Mouse (Mus musculus): ENCODE measurements around the gene Wasf1.

Wasf1 gene

GRCm38 (mm10) chr10:40895765-40896164 lies 12.5 kb downstream of the Wasf1 start:
- no peak for DNase-seq (ENCODE audit: low spot score)

- no peak for DNase-seq (ENCODE audit: low spot score)
These were observed 13.4 kb downstream of the Wasf1 start for GRCm38 (mm10) chr10:40896656-40897055.

GRCm38 (mm10) chr10:40901786-40902185 lies 18.5 kb downstream of the Wasf1 start:
- no peak for DNase-seq (ENCODE audit: low spot score)

DNA sequence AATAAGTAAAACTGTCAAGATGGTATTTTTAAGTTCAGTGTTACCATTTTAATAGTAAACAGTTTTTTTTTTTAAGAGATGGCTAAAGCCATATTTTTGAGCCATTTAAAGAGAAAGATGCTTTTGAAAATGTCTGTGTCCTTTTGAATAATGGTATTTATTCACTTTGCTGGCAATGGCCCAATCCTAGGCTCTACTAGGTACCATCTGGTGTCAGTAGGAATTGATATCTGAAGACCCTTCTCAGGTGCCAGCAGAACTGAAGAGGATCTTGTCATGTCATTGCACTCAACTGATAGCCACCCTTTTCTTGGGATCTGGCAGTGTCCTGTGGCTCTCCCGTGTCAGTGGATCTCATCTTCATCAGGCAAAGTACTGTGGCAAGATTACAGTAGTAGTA lies 22.9 kb downstream of the Wasf1 start:
- DNase-seq (ENCODE audit: low spot score): no peak

DNA sequence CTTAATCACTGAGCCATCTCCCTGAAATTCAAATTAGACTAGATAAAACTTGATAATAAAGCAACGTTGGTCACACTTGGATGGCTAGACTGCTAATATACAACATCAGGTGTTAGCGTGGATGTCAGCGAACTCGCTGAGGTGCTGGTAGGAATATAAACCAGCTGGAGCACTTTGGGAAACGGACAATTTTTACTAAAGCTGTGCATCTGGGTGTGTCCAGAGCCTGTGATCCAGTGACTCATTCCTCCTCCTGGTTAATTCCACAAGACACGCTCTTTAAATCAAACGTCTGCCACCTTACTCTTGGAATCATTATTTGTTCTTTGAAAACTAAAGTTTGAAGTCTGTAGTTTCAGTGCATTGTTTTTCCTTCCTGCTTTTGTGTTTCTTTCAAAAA lies 23.5 kb downstream of the Wasf1 start:
- DNase-seq (ENCODE audit: low spot score): no peak

DNA sequence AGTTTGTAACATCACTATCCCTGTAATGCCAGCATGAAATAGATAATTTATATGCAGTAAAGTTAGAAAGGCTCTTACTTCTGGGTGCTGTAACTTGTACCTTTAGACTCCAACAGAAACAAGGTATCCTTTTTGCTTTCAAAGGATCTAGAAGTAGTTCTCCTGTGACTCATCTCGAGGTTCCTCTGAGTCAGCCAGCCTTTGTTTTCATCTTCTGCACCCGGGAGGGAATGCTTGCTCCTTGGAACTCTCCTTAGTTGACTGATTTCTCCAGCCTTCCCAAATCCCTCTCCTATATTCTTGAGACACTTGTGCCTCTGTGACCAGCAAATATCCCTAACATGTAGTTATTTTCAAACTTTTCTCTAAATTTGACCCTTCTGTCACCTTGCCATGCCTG lies 25.3 kb downstream of the Wasf1 start:
- no peak for DNase-seq (ENCODE audit: low spot score)

GRCm38 (mm10) chr10:40910811-40911210 lies 27.5 kb downstream of the Wasf1 start:
- DNase-seq (ENCODE audit: low spot score): no peak

DNA sequence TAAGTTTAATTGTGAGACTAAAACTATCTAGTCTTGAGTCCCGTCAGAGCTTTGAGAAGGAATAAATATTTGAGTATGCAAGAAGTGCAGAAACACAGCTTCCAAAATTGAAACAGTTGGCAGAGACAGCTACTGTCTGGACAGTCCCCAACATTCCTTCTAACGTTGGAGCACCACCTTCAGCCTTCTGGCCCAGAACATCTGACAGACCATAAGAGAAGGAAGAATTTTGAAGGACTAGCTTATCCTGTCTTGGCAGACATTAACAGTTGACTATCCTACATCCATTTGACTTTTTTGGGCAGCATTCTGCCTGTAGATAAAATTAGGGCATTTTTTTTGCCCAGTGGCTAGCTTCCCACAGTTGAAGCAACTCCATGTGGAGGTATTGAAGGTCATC lies 32.0 kb downstream of the Wasf1 start:
- DNase-seq (ENCODE audit: low spot score): no peak

DNA sequence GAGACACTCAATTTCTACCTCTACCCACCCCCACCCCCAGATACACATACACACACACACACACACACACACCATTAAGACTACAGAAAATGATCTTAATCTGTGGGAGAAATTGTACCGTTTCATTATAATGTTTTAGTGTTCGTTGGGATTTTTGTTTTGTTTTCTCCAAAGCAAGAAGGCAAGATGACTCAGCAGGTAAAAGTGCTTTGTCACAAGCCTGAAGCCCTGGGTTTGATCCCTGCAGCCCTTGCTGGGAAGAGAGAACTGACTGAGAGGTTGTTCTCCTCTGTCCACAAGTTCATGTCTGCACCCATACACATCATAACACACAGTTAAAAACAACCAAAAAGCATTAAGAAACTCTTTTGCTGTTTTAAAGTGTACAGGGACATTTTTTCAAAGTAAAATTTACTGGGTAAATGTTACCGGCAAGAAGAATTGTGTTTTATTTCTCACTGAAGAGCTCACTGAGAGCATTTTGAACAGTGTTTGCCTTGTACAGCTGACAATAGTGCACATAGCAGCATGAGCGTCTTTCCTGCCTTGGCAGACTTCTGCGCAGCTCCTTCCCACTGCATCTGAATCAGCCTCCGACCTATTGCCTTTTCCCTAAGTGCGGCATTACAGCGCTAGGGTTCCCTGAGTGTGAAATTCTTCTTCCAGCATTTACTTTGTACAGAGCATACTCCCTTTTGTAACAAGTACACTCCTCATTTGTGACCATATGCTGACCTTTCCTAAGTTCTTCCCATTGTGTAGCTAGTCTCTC lies 35.6 kb downstream of the Wasf1 start:
- DNase-seq (ENCODE audit: low spot score): no peak

- no peak for DNase-seq (ENCODE audit: low spot score)
These were observed 36.2 kb downstream of the Wasf1 start for GRCm38 (mm10) chr10:40919464-40919863.

DNA sequence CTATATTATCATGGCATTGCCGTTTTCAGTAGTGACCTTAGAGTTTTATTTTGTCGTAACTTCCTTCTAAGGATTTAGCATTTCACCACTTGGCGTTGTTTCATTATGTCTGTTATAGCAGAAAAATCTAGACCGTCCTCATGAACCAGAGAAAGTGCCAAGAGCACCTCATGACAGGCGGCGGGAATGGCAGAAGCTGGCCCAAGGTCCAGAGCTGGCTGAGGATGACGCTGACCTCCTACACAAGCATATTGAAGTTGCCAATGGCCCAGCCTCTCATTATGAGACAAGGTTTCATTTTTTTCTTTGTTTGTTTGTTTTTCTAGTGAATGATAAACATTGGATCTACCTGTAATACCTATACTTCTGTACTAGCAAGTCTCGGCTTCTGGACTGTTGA lies 49.7 kb downstream of the Wasf1 start:
- no peak for DNase-seq (ENCODE audit: low spot score)

GRCm38 (mm10) chr10:40936160-40936726 lies 53.0 kb downstream of the Wasf1 start:
- no peak for DNase-seq (ENCODE audit: low spot score)

GRCm38 (mm10) chr10:40937569-40937968 lies 54.3 kb downstream of the Wasf1 start:
- no peak for DNase-seq (ENCODE audit: low spot score)

- no peak for DNase-seq (ENCODE audit: low spot score)
These were observed 59.4 kb downstream of the Wasf1 start for GRCm38 (mm10) chr10:40942688-40943087.

DNA sequence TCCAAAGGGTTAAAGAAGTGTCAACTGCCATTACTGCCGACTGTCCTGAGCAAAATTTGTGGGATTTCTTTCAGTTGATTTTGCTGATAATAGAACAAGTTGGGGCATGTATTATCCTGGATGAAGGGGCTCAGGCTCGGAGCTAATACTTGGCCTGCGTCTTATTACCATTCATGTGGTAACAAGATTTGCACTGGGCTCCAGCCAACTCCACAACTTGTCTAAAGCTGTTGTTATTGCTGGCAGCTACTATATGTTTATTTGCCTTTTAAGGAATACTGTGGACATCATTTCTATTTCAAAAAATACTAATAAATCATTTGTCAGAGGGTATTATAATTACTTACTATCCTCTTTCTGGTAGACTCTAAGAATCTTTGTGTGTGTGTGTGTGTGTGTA lies 66.9 kb downstream of the Wasf1 start:
- no peak for DNase-seq (ENCODE audit: low spot score)

GRCm38 (mm10) chr10:40956206-40956605 lies 72.9 kb downstream of the Wasf1 start:
- no peak for DNase-seq (ENCODE audit: low spot score)

DNA sequence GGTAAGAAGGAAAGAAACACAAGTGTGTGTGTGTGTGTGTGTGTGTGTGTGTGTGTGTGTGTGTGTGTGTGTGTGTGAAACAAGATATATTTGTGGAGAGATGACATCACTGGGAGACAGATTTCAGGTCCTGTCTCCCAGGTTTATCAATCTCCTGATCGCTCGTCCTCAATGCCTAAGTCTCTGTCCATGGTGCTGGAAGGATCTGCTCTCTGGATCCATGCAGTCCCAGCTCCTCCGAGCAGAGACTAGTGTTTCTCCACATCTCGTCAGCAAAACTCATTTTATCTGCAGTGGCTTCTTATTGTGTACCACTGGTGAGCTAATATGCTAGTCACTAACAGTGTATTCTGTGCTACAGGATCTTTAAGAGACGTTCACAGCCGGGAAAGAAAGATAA lies 78.1 kb downstream of the Wasf1 start:
- no peak for DNase-seq (ENCODE audit: low spot score)

DNA sequence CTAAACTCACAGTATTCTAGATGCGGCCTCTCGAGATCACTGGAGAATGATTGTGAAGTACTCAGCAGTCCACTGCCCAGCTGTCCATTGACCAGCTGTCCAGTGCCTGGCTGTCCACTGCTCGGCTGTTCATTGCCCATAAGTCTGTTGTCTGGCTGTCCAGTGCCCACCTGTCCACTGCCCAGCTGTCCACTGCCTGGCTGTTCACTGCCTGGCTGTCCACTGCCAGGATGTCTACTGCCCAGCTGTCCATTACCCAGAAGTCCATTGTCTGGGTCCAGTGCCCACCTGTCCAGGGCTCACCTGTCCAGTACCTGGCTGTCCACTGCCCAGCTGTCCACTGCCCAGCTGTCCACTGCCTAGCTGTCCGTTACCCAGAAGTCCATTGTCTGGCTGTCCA lies 78.7 kb downstream of the Wasf1 start:
- DNase-seq (ENCODE audit: low spot score): no peak

GRCm38 (mm10) chr10:40964546-40964945 lies 81.3 kb downstream of the Wasf1 start:
- no peak for DNase-seq (ENCODE audit: low spot score)

- no peak for DNase-seq (ENCODE audit: low spot score)
These were observed 85.3 kb downstream of the Wasf1 start for GRCm38 (mm10) chr10:40968551-40968950.

DNA sequence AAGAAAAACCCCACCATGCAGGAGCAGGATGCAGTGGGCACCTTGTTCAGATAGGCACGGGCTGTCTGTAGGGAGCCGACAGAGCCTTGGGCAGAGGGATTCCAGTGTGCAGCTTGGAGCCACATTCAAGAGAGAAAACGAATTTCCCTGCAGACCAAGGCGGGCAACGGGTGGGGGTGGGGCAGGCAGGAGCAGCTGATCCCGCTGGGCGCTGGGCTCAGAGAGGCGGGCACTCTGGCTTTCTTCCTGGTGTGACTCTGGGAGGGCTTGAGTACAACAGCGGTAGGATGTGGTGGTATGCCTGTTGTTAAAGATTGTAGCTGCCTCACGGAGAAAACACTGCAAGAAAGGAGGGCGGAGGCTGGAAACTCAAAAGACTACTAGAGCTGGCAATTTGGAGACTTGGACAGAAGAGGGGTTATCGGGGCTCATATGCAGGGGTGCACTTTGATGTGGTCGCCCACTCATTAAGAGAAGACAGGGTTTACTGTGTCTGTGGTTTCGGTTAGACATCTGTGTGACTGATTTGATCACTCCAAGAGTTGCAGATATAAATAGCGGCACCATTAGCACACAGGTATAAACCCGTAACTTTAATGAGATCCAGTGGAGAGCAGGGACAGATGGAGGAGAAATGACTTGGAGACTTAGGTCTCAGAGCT lies 86.2 kb downstream of the Wasf1 start:
- DNase-seq (ENCODE audit: low spot score): no peak

- DNase-seq (ENCODE audit: low spot score): no peak
These were observed 87.4 kb downstream of the Wasf1 start for GRCm38 (mm10) chr10:40970601-40971245.

DNA sequence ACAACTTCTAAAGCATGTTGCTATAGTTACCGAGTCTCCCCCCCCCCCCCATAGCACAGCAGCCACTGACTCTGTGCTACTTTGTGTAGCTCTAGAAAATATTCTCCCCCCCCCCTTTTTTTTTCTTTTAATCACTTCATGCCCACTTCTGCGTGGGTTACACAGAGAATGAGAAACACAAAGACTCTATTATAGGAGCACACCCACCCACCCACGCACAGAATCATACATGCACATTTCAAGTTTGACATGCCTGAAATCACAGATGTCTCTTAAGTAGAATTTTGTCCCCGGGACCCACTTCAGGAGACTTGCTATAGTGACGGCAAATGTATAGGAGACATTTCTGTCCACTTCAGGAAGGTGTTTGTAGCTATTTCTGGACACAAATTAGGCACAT lies 88.0 kb downstream of the Wasf1 start:
- no peak for DNase-seq (ENCODE audit: low spot score)
